Mouse (Mus musculus): ENCODE results near the gene Qrich2. TPM values are rescaled to one million over a fixed set of nuclear protein-coding genes. Genes with fewer than 3 reads are reported as not detected.
"Not testable (repeated sequence)": the region's sequence is repeated elsewhere in the genome, so short reads cannot be mapped to it uniquely, and the experiment has no call there.

Qrich2 gene
- polyA plus RNA-seq, 1 experiment: not detected

DNA sequence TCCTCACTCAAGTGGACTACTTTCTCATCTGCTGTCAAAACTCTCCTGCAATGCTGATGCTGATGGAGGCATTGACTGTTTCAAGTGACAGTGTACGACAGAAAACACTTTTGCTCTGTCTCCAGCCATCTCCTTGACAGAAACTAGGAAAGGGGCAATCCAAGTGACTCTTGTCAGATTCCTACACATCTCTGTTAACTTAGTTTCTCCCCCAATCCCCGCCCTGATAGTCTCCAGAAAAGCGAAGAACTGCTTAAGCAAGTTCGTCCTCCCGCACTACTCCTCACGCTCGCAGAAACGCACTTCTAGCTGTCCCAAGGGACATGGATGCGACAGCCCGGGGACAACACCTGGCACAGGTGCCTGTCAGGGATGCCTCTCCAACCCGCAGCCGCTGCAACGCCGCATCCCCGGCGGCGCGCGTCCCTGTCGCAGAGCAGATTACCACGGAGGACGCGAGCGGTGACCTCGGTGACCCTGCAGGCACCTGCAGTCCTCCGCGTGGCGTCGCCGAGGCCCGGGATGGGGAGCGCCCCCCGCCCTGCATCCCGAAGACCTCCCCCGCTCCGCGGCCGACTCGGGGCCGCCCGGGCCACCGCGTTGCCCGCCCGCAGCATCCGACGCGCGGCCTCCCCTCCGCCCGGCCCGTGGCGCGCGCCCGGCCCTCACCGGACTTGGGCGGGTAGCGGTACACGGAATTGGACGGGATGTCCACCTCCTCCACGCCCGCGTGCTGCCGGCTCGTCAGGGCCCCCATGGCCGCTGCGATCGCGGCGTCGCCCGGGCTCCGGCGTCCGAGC, 53.8 kb downstream of the Qrich2 start:
- Histone ChIP-seq H3K4me3 (replicated peaks; ENCODE audit: control insufficient read depth, low read depth, low read length) (peak overlapping the region; percentile 77), H3K4me1 (ENCODE audit: control insufficient read depth, insufficient read depth, low read length) (peaks cover 1% of the 10 kb centered on the region; the same call in 1 of the 2 replicates), H3K27ac (ENCODE audit: control insufficient read depth, insufficient read depth, low read depth, low read length, poor library complexity) (peak overlapping the region; percentile 59; the same call in 1 of the 2 replicates)
- 1% methylated on average over 76 of the region's 76 CpGs for WGBS
- TF ChIP-seq CTCF (IDR thresholded peaks at IDR 0.05; ENCODE audit: control insufficient read depth, insufficient read depth, low read length) (no peak), POLR2A (IDR thresholded peaks at IDR 0.05; ENCODE audit: borderline replicate concordance, control insufficient read depth, low read depth, low read length) (no peak)

DNA sequence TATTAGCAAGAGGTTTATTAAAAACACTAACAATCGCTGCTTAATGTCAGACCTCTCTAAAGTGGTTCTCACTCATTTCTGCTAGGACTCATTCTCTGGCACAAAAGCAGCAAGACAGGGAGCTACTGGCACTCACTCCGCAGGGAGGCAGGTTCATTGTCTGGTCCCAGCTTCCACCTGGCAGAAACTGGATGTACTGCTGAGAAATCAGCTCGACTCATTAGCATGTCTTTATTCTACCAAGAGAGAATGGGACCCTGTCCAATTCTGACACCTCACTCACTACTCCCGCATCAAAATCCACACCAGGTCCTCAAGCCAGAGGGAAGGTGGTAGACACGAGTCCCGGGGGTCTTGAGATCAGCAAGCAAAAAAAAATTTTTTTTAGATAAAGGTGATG, 54.5 kb downstream of the Qrich2 start:
- Histone ChIP-seq H3K4me3 (replicated peaks; ENCODE audit: control insufficient read depth, low read depth, low read length) (no peak overlapping the region), H3K4me1 (ENCODE audit: control insufficient read depth, insufficient read depth, low read length) (peaks cover 1% of the 10 kb centered on the region; the same call in 1 of the 2 replicates), H3K27ac (ENCODE audit: control insufficient read depth, insufficient read depth, low read depth, low read length, poor library complexity) (no peak overlapping the region)
- TF ChIP-seq POLR2A (IDR thresholded peaks at IDR 0.05; ENCODE audit: borderline replicate concordance, control insufficient read depth, low read depth, low read length) (no peak), CTCF (IDR thresholded peaks at IDR 0.05; ENCODE audit: control insufficient read depth, insufficient read depth, low read length) (no peak)
- 66% methylated on average over 6 of the region's 6 CpGs for WGBS

DNA sequence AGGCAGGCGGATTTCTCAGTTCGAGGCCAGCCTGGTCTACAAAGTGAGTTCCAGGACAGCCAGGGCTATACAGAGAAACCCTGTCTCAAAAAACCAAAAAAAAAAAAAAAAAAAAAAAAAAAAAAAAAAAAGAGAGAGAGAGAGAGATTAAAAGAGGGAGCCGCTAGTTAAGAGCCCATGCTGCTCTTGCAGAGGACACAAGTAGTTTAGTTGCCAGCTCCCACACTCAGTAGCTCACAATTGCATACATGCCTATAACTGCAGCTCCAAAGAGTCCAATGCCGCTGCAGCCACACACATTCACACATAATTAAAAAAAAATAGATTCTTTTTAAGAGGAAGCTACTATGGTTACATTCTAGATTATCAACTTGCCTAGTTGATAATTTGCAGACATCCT, 55.6 kb downstream of the Qrich2 start:
- not testable (repeated sequence) for H3K4me1 ChIP-seq (ENCODE audit: control insufficient read depth, insufficient read depth, low read length); H3K27ac ChIP-seq (ENCODE audit: control insufficient read depth, insufficient read depth, low read depth, low read length, poor library complexity); H3K4me3 ChIP-seq (replicated peaks; ENCODE audit: control insufficient read depth, low read depth, low read length)
- 86% methylated on average over 4 of the region's 4 CpGs for WGBS

DNA sequence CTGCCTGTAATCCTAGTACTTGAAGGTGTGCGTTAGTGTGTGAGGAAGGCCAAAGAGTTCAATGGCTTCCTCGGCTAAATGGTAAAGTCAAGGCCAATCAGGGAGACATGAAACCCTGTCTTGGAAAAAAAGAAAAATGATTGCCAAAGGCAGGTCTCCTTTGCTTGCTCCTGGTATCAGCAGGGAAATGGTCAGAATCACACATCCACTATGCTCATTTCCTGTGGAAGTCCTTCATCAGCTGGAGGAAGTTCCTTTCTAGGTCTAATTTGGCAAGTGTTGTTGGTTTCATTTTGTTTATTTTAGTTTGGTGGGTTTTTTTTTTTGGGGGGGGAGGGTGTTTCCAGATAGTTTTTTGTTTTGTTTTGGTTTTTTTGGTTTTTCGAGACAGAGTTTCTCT, 57.0 kb downstream of the Qrich2 start:
- peaks cover 1% of the 10 kb centered on the region; the same call in 1 of the 2 replicates for H3K4me1 ChIP-seq (ENCODE audit: control insufficient read depth, insufficient read depth, low read length)
- TF ChIP-seq POLR2A (IDR thresholded peaks at IDR 0.05; ENCODE audit: borderline replicate concordance, control insufficient read depth, low read depth, low read length): no peak
- no peak for TF ChIP-seq CTCF (IDR thresholded peaks at IDR 0.05; ENCODE audit: control insufficient read depth, insufficient read depth, low read length)
- no peak overlapping the region for H3K4me3 ChIP-seq (replicated peaks; ENCODE audit: control insufficient read depth, low read depth, low read length)
- 85% methylated on average over 3 of the region's 3 CpGs for WGBS
- no peak overlapping the region for H3K27ac ChIP-seq (ENCODE audit: control insufficient read depth, insufficient read depth, low read depth, low read length, poor library complexity)

DNA sequence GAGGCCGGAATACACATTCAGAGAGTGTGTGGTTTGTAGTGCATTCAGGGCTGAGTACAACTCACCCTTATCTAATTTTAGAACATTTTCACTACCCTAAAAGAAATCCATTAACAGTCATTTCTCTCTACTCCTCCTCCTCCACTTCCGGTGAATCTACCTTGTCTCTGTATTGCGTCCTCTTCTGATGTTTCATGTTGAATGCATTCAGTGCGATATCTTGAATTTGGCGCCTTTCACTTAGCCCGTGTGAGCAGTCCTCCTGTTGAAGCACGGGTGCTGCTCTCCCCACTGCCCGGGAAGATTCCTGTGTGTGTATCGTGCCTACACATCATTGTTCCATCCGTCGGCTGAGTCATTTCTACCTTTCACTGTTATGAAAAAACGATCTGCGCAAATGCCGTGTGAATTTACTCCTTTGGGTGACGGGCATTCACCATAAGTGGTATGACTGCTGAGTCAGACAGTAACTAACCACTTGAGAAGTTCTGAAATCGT, 59.8 kb downstream of the Qrich2 start:
- 76% methylated on average over 16 of the region's 16 CpGs for WGBS
- Histone ChIP-seq H3K4me1 (ENCODE audit: control insufficient read depth, insufficient read depth, low read length) (no peaks in the 10 kb centered on the region), H3K4me3 (replicated peaks; ENCODE audit: control insufficient read depth, low read depth, low read length) (no peak overlapping the region), H3K27ac (ENCODE audit: control insufficient read depth, insufficient read depth, low read depth, low read length, poor library complexity) (no peak overlapping the region; the same call in 1 of the 2 replicates)
- TF ChIP-seq CTCF (IDR thresholded peaks at IDR 0.05; ENCODE audit: control insufficient read depth, insufficient read depth, low read length) (no peak), POLR2A (IDR thresholded peaks at IDR 0.05; ENCODE audit: borderline replicate concordance, control insufficient read depth, low read depth, low read length) (no peak)

DNA sequence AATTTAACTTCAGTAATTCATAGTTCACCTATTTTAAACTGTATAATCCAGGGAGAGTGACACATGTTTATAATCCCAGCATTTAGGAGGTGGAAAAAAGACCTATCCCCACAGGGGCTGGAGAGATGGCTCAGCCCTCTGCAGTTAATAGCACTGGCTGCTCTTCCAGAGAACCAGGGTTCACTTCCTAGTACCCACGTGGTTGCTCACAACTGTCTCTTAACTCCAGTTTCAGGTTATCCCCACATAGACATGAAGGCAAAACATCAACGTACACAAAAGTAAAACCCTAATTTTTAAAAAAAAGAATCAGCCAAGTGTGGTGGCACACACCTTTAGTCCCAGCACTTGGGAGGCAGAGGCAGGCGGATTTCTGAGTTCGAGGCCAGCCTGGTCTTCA, 60.4 kb downstream of the Qrich2 start:
- WGBS: 69% methylated on average over 4 of the region's 4 CpGs
- TF ChIP-seq POLR2A (IDR thresholded peaks at IDR 0.05; ENCODE audit: borderline replicate concordance, control insufficient read depth, low read depth, low read length) (no peak), CTCF (IDR thresholded peaks at IDR 0.05; ENCODE audit: control insufficient read depth, insufficient read depth, low read length) (no peak)
- Histone ChIP-seq H3K27ac (ENCODE audit: control insufficient read depth, insufficient read depth, low read depth, low read length, poor library complexity) (no peak overlapping the region), H3K4me1 (ENCODE audit: control insufficient read depth, insufficient read depth, low read length) (no peaks in the 10 kb centered on the region), H3K4me3 (replicated peaks; ENCODE audit: control insufficient read depth, low read depth, low read length) (no peak overlapping the region)

DNA sequence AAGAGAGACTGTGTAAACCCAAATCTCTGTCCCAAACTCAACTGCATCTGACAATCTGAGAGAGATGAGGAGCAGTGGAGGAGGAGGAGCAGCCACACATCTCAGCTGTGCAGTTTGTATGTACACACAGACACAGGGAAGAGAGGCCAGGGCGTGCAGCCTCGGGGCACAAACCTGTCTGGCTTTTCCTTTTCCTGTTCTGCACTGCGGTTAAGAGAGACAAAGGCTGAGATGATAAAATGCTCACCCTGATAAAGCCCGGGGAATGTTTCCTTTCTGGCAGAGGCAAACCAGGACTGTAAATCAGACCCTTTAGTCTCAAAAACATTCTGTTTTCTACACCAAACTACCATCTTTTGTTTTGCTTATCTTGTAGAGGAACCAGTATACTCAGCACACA, 65.5 kb downstream of the Qrich2 start:
- TF ChIP-seq CTCF (IDR thresholded peaks at IDR 0.05; ENCODE audit: control insufficient read depth, insufficient read depth, low read length): no peak
- TF ChIP-seq POLR2A (IDR thresholded peaks at IDR 0.05; ENCODE audit: borderline replicate concordance, control insufficient read depth, low read depth, low read length): no peak
- 3% methylated on average over 4 of the region's 4 CpGs for WGBS
- no peak overlapping the region for H3K4me3 ChIP-seq (replicated peaks; ENCODE audit: control insufficient read depth, low read depth, low read length)
- no peak overlapping the region for H3K27ac ChIP-seq (ENCODE audit: control insufficient read depth, insufficient read depth, low read depth, low read length, poor library complexity)
- H3K4me1 ChIP-seq (ENCODE audit: control insufficient read depth, insufficient read depth, low read length): peaks cover 2% of the 10 kb centered on the region; the same call in 1 of the 2 replicates

DNA sequence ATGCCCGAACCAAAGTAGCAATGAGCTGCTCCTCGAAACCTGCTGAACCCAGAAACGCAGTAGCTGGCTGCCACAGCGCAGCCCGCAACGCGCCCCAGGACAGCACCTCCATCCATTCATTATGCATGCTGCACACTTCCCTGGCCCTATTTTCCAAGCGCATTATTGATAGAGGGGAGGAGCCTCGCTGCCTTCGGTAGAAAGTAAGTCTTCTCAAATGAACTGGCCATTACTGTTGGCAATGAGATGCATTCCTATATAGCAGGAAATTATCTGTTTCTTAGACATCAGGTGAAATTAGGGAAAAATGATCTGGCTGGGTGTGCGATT, 67.7 kb downstream of the Qrich2 start:
- TF ChIP-seq POLR2A (IDR thresholded peaks at IDR 0.05; ENCODE audit: borderline replicate concordance, control insufficient read depth, low read depth, low read length): no peak
- TF ChIP-seq CTCF (IDR thresholded peaks at IDR 0.05; ENCODE audit: control insufficient read depth, insufficient read depth, low read length): no peak
- peaks cover 2% of the 10 kb centered on the region; the same call in 1 of the 2 replicates for H3K4me1 ChIP-seq (ENCODE audit: control insufficient read depth, insufficient read depth, low read length)
- no peak overlapping the region for H3K4me3 ChIP-seq (replicated peaks; ENCODE audit: control insufficient read depth, low read depth, low read length)
- 0 out of 2 replicates have a peak overlapping the region, but pooled peaks have one; percentile 14 for H3K27ac ChIP-seq (ENCODE audit: control insufficient read depth, insufficient read depth, low read depth, low read length, poor library complexity)
- 90% methylated on average over 11 of the region's 11 CpGs for WGBS

Measured in bone marrow, adult 2 months (tissue).